Comparison of ENCODE assay signal across 8 mouse cellular contexts in the genomic region with DNA sequence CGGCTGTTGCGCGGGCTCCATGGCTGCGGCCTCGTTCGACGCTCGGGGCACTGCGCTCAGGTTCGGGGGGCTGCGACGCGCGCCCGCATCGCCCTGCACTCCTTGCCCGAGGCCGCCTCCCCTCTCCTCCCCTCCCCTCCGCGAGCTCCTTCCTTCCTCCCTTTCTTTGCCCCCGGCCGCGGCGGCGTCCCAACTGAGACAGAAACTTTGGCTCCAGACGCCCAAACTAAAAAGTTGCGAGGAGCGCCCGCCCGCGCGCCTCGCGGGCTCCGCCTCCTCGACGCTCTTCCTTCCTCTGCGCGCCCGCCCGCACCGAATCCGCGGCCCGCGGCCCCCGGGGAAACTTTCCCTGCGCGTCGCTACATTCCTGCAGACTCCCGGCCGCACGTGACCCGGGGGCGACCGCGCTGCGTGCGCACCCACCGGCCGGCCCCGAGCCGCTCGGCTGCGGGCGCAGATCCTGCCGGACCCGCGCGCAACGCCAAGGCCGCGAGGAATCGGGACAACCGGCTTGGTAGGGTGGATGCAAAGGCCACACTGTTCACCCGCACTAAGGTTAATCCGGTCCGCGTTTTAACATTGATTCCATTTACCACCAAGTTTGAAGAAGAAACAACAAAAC. TPM values are rescaled to one million over a fixed set of nuclear protein-coding genes. Genes with fewer than 3 reads are reported as not detected.
DNase-seq lines count a peak whose midpoint lies in the region; ATAC-seq and TF ChIP-seq lines count a peak whose summit lies in the region.

A gene (minus strand): TSS at position 227 of the 622 bp plus-strand sequence.

- WGBS in intestine, embryonic 16.5 days: under 1% methylated on average over 77 of the region's 79 CpGs
- WGBS in midbrain, embryonic 11.5 days: under 1% methylated on average over 72 of the region's 79 CpGs
- WGBS in spleen, adult 2 months: 2% methylated on average over 75 of the region's 79 CpGs

- peak within 1 kb of the TSS; percentile 98 for H3K9ac ChIP-seq in intestine, embryonic 16.5 days (ENCODE audit: low read depth, low read length)
- peak within 1 kb of the TSS; percentile 94 for H3K9ac ChIP-seq in midbrain, embryonic 11.5 days (ENCODE audit: low read length)

- peak; percentile 69 for ATAC-seq in granulocyte monocyte progenitor cell, adult 5-6 weeks (replicated peaks; ENCODE audit: poor library complexity, severe bottlenecking)
- ATAC-seq in intestine, embryonic 16.5 days: peak; percentile 79
- ATAC-seq in midbrain, embryonic 11.5 days (ENCODE audit: low FRiP score): peak; percentile 87
- ATAC-seq in erythroid progenitor cell, adult 5-6 weeks (replicated peaks; ENCODE audit: low FRiP score, poor library complexity, severe bottlenecking): no peak

- peak within 1 kb of the TSS; percentile 97 for H3K27ac ChIP-seq in intestine, embryonic 16.5 days (ENCODE audit: low read length)
- peak within 1 kb of the TSS; percentile 87 for H3K27ac ChIP-seq in midbrain, embryonic 11.5 days (ENCODE audit: low read depth, low read length)
- H3K27ac ChIP-seq in spleen, adult 2 months (ENCODE audit: insufficient read depth, low read length): peak within 1 kb of the TSS; percentile 41; the same call in 1 of the 2 replicates

- intact Hi-C loops in left cerebral cortex, postnatal 4 days (cut with DNase I): no loop called here

- TF ChIP-seq CTCF in spleen, adult 2 months (IDR thresholded peaks at IDR 0.05; ENCODE audit: extremely low read depth, insufficient read depth, insufficient read length, insufficient replicate concordance): no peak

- peak within 1 kb of the TSS; percentile 65 for H3K4me2 ChIP-seq in intestine, embryonic 16.5 days (ENCODE audit: low read depth, low read length)
- H3K4me2 ChIP-seq in midbrain, embryonic 11.5 days: peak within 1 kb of the TSS; percentile 76

- peak; percentile 84 for DNase-seq in adrenal gland, adult 8-10 months
- peak; percentile 92 for DNase-seq in embryo, embryonic 9.5 days (ENCODE audit: extremely low spot score)
- peak; percentile 80 for DNase-seq in left cerebral cortex, postnatal 4 days
- peak; percentile 99 for DNase-seq in midbrain, embryonic 11.5 days (ENCODE audit: low spot score, missing footprints)
- DNase-seq in spleen, adult 2 months (ENCODE audit: low read depth in 1 of 2, low spot score in 2 of 2): peak in 1 of 2 experiments; percentile 38

- TF ChIP-seq POLR2A in spleen, adult 2 months (IDR thresholded peaks at IDR 0.05; ENCODE audit: low read depth, low read length): no peak

- H3K27me3 ChIP-seq in intestine, embryonic 16.5 days (replicated peaks; ENCODE audit: control insufficient read depth, insufficient read depth, low read length): no peaks in the 10 kb centered on the region
- no peaks in the 10 kb centered on the region for H3K27me3 ChIP-seq in midbrain, embryonic 11.5 days (ENCODE audit: control insufficient read depth, insufficient read depth, low read length)
- peaks cover 25% of the 10 kb centered on the region for H3K27me3 ChIP-seq in spleen, adult 2 months (ENCODE audit: control insufficient read depth, insufficient read depth, low read length)

- peak within 1 kb of the TSS; percentile 96 for H3K4me3 ChIP-seq in intestine, embryonic 16.5 days (ENCODE audit: low read length)
- H3K4me3 ChIP-seq in midbrain, embryonic 11.5 days (ENCODE audit: low read depth, low read length): peak within 1 kb of the TSS; percentile 78
- H3K4me3 ChIP-seq in spleen, adult 2 months (ENCODE audit: extremely low read depth, insufficient read depth, insufficient read length): peak within 1 kb of the TSS; percentile 52

- H3K4me1 ChIP-seq in intestine, embryonic 16.5 days (ENCODE audit: control insufficient read depth, insufficient read depth, low read length): peaks cover 14% of the 10 kb centered on the region
- H3K4me1 ChIP-seq in midbrain, embryonic 11.5 days (ENCODE audit: control insufficient read depth, insufficient read depth, low read length): peaks cover 9% of the 10 kb centered on the region
- peaks cover 11% of the 10 kb centered on the region for H3K4me1 ChIP-seq in spleen, adult 2 months (ENCODE audit: control insufficient read depth, insufficient read depth, insufficient read length)

- no peaks in the 10 kb centered on the region for H3K9me3 ChIP-seq in intestine, embryonic 16.5 days (ENCODE audit: control insufficient read depth, low read length)
- H3K9me3 ChIP-seq in midbrain, embryonic 11.5 days (ENCODE audit: control insufficient read depth, low read length): no peaks in the 10 kb centered on the region

- H3K36me3 ChIP-seq in intestine, embryonic 16.5 days (ENCODE audit: control insufficient read depth, insufficient read depth, low read length): no peaks in the 10 kb centered on the region; the same call in 1 of the 2 replicates
- H3K36me3 ChIP-seq in midbrain, embryonic 11.5 days (ENCODE audit: control insufficient read depth, insufficient read depth, low read length): no peaks in the 10 kb centered on the region
- H3K36me3 ChIP-seq in spleen, adult 2 months (ENCODE audit: control insufficient read depth, insufficient read depth, low read length): no peaks in the 10 kb centered on the region

RNA-seq across cellular contexts. Expression of the gene that starts here (rescaled TPM):
- total RNA-seq in adrenal gland, adult 8-10 months (2022): 10 to 100 TPM; 68.4 to 87.2 (median 83.9) TPM
- not detected in 2 replicates for total RNA-seq in granulocyte monocyte progenitor cell, adult 5-6 weeks (2014; fragmentation: Nextera tagmentation)
- not detected in 2 replicates for total RNA-seq in granulocyte monocyte progenitor cell, adult 5-6 weeks (2017)
- polyA plus RNA-seq in intestine, embryonic 16.5 days (2015; fragmentation: Nextera tagmentation; extraction: Ambion mirVana): 13.2 and 18.3 TPM in 2 replicates
- 10 to 100 TPM; 12.0 to 14.7 TPM for total RNA-seq in left cerebral cortex, postnatal 4 days (2021)
- polyA plus RNA-seq in midbrain, embryonic 11.5 days (2014; fragmentation: Nextera tagmentation; extraction: Ambion mirVana): 22.1 and 25.0 TPM in 2 replicates
- polyA plus RNA-seq in spleen, adult 2 months (2012; rRNA removed): 10.1 and 12.8 TPM in 2 replicates
- total RNA-seq in erythroid progenitor cell, adult 5-6 weeks (2015; ENCODE audit: low replicate concordance): 2.5 TPM in 1 of 2 replicates, not detected in the other
- total RNA-seq in erythroid progenitor cell, adult 5-6 weeks (2017; ENCODE audit: low replicate concordance): not detected in 2 replicates

Comparison
In these comparisons a context has a peak if more than half of its experiments do, and no peak if none do; other contexts are left out.
1. RNA of the gene that starts here (total RNA-seq): 68.4 to 87.2 TPM in adrenal gland, adult 8-10 months; 12.0 to 14.7 TPM in left cerebral cortex, postnatal 4 days, 2.5 TPM in erythroid progenitor cell, adult 5-6 weeks and not detected in granulocyte monocyte progenitor cell, adult 5-6 weeks; every median in the first group is over 4 times any median in the second.
2. Peak in ATAC-seq in granulocyte monocyte progenitor cell, adult 5-6 weeks; RNA of the gene not detected or under 1 TPM.
3. H3K27ac ChIP-seq: peak in every context shown above with its lines; median percentile 97 in intestine, embryonic 16.5 days; 87 in midbrain, embryonic 11.5 days; 41 in spleen, adult 2 months.
4. Peak in every context shown above with its lines, with median percentiles within 50 percentile points of each other: H3K4me3 ChIP-seq.